Mouse (Mus musculus) right cerebral cortex, postnatal 25 days (tissue): ENCODE results near the gene Sycp1.
A peak's percentile ranks its signal among the peaks of the same experiment; 100 is the strongest.

Experiments used
- DNase-seq: peaks from one replicate; pipeline ENCODE4 v3.0.0; 2022

Sycp1 gene

DNA sequence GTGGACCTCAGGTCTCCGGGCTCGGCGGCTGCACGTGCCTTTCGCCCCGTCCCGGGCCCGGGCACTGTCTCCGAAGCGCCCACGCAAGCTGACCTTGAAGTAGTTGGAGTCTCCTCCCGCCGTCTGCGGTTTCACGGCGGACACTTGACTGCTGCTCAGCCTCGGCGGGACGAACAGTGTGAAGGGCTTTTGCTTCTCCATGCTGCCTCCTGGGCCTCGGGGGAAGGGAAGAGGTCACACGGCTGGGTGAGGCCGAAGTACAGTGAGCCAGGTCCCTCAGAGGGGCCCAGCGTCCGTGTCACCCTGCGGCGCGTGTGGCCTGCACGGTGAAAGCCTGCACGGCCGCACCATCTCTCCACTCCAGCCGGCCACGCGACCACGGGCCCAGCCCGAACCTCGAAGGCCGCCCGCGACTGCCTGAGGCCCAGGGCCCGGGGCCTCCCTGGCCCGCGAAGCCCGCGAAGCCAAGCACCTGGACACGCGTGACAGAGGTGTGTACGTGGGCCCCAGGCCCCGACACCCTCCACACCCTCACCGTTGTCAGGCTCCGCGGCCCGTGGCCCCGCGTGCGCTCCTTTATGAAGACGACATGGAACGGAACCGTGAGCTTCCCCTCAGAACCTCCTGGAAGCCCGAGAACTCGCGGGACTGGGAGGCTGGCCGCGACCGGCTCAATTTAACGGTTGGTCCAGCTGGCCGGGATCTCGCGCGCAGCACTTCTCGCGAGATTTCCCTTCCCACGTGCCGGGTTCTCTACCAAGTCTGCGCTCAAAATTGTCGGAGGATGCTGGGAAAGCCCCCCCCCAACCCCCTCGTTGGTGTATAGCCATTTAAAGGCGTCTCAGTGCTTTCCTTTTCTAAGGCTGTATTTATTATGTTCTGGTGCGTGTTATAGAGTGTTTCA lies at the start of gene Sycp1:
TSS of gene Sycp1 (minus strand) at position 650 of the 904 bp plus-strand sequence.
- no peak for DNase-seq

GRCm38 (mm10) chr3:102980349-102980736 lies 44.4 kb upstream of the Sycp1 start:
- no peak for DNase-seq

DNA sequence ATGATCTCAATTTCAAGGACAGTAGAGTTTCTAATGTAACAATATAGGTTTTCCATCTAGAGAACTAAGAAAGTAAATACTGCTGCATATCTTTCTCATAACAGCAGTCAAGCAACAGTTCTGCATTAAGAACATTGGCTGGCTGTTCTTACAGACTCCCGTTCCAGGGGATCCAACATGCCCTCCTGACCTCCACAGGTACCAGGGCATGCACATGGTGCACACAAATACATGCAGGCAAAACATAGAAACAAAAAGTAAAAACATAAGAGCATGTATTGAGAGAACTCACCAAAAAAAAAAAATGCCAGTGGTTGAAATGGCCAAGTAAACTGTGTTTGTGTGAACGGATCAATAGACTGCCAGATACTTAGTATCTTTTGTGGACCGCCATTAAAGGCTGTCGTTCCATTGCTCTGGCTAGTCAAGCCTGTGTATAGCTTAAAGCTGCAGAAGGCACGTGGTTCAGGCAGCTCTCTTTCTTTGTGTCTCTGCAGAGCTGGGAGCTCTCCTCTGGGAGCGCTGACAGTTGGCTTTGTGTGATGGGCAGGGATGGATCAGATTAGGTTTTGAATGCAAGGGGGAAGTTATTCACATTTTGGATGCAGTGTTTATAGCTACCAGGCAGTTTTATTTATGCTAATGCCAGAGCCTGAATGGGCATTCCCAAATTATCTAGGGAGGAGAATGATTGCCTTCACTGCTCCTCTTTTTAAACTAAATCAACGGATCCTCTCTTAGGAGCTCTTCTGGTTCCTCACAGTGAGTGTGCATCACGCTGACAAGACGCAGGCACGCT lies 43.8 kb upstream of the Sycp1 start:
- DNase-seq: peak; percentile 10

DNA sequence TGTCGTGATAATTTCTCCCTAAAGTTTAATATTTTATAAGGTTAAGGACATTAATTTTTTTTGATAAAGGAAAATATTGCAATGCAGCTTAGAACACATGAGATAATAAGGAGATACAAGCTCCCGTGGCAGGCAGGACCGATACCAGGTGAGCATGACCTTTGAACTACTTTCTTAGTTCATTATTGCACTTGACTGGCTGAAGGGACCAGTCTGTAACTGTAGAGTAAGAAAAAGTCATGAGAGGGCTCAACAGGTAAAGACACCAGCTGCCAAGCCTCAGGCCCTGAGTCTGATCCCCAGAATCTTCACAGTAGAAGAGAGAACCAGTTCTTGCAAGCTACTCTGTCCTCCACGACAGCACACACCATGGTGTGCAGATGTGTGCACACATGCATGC lies 41.0 kb upstream of the Sycp1 start:
- DNase-seq: no peak

GRCm38 (mm10) chr3:102970508-102970907 lies 34.6 kb upstream of the Sycp1 start:
- no peak for DNase-seq

DNA sequence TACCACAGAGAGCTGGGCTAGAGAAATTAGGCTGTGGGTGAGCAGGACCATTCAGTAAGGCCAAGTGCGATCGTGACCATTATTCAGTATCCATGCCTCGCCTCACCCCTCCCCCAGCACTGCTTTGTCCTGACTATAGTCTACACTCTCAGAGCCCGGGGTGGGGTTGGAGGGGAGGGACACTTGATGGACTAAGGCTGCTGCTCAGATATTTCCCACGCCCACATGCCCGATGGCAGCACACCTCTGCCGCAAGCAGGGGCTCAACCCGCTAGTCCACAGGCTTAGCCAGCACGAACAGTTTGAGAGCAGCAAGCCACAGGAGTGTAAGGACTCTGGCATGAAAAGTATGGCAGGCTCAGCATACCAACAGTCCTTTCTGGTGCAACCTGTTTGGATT lies 34.2 kb upstream of the Sycp1 start:
- no peak for DNase-seq

DNA sequence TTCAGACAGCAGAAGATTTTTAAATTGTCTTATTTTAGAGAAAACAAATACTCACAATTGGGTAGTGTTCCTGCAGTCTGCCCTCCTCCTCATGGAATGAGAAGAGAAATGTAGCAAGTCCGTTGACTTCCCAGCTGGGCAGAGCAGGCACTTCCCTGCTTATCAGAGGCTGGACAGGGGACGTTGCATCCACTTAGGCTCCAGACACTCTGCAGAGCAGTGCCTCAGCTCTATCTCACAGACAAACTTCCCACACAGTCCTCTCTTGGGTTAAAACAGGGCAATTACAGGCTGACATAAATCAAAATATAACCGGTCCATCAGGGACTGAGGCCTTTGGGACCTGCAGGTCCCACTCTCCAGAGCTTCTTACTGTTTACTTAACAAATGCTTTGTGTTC lies 28.1 kb upstream of the Sycp1 start, which contains the start of gene Nr1h5:
TSS of gene Nr1h5 (minus strand) at position 101 of the 400 bp plus-strand sequence.
- DNase-seq: no peak

- no peak for DNase-seq
Observed at GRCm38 (mm10) chr3:102955596-102955995, 19.7 kb upstream of the Sycp1 start.

DNA sequence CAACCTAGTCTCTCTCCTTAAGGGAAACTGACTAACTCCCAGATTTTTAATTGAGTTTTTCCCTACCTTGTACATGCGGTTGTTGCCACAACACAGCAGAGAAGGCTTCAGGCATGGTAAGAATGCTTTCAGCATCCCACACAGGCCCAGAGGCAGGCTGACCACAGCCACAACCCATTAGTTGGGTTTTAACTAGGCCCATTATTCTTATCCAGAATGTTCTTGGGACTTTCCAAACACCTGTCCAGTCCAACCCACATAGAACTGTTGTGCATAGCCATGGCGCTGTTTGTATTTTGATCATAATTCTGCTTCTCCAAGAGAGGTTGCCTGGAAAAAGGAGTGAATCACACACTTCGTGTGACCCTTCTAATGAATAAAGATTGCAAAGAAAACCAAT lies 19.2 kb upstream of the Sycp1 start:
- no peak for DNase-seq

DNA sequence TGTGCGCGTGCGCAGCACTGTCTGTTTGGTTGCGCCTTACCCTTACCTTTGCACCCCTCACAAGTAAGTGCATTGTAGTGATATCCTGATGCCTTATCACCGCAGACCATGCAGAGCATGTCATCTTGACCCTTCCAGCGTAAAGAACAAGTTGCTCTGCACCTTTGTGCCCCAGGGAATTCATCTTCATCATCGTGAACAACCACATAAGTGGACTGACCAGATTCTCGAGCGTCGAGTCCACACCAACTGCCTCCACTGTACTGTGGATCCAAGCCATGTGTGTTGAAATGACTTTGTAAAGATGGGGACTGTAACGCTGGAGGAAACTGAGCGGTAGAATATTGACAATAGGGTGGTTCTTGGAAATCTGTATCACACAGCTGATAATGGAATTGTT lies 18.6 kb upstream of the Sycp1 start:
- no peak for DNase-seq

GRCm38 (mm10) chr3:102946861-102947260 lies 11.0 kb upstream of the Sycp1 start:
- DNase-seq: no peak

- DNase-seq: no peak
Observed at GRCm38 (mm10) chr3:102946312-102946711, 10.4 kb upstream of the Sycp1 start.

GRCm38 (mm10) chr3:102938100-102938499 lies 2.2 kb upstream of the Sycp1 start:
- DNase-seq: no peak

DNA sequence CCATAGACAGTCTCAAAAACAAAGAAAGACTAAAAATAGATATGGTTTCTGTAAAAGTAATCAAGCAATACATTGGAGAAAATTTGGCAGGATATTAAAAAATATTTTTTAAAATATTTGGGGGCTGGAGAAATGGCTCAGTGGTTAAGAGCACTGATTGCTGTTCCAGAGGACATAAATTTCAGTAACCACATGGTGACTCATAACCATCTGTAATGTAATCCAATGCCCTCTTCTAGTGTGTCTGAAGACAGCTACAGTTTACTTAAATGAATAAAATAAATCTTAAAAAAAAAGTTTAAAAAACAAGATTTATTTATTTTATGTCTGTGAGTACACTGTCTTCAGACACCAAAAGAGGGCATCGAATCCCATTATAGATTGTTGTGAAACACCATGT lies 36.8 kb downstream of the Sycp1 start:
- DNase-seq: no peak

GRCm38 (mm10) chr3:102880529-102880928 lies 55.4 kb downstream of the Sycp1 start:
- no peak for DNase-seq

GRCm38 (mm10) chr3:102848661-102849060 lies 87.2 kb downstream of the Sycp1 start:
- DNase-seq: no peak

DNA sequence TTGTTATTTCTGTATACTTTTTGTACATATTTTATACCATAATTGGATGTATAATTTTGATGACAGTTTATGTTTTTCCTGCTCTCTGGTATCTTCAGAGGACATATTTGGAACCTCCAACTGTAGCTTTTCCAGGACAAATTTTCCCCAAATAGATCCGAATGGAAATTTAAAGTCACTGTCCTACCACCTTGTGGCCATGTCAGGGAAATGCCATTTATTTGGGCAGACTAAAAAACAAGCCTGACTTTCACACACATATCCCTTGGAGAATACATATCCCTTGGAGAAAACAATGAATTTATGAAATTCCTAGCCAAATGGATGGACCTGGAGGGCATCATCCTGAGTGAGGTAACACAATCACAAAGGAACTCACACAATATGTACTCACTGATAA lies 93.5 kb downstream of the Sycp1 start:
- no peak for DNase-seq

- DNase-seq: peak; percentile 39
Observed at GRCm38 (mm10) chr3:102803937-102804336, 132.0 kb downstream of the Sycp1 start.

- no peak for DNase-seq
Observed at GRCm38 (mm10) chr3:102787369-102787768, 148.5 kb downstream of the Sycp1 start.

GRCm38 (mm10) chr3:102782618-102783017 lies 153.3 kb downstream of the Sycp1 start, which contains the start of gene Tshb:
Gene Tshb, minus strand, starts transcription at chr3:102782718.
- no peak for DNase-seq

- DNase-seq: no peak
Observed at GRCm38 (mm10) chr3:102773018-102773417, 162.9 kb downstream of the Sycp1 start.
